Mouse (Mus musculus) thymus, adult 2 months (tissue): ENCODE measurements around the gene Cmas.

ENCODE experiments used
- CTCF ChIP-seq: fragments of 200-500 bp; IDR thresholded peaks from 2 replicates; pipeline ENCODE4 v1.5.1; 2012; ENCODE audit warnings: mild to moderate bottlenecking, control low read depth, low read length, moderate library complexity, borderline replicate concordance; ENCODE audit not compliant: control insufficient read depth, poor library complexity, insufficient read depth; ENCODE audit errors: extremely low read depth
- POLR2A ChIP-seq: fragments of 200-500 bp; IDR thresholded peaks from 2 replicates; pipeline ENCODE4 v1.6.1; 2012; ENCODE audit warnings: mild to moderate bottlenecking, low read length, control low read depth, moderate library complexity; ENCODE audit not compliant: control insufficient read depth, poor library complexity, insufficient read depth; ENCODE audit errors: extremely low read depth

DNA sequence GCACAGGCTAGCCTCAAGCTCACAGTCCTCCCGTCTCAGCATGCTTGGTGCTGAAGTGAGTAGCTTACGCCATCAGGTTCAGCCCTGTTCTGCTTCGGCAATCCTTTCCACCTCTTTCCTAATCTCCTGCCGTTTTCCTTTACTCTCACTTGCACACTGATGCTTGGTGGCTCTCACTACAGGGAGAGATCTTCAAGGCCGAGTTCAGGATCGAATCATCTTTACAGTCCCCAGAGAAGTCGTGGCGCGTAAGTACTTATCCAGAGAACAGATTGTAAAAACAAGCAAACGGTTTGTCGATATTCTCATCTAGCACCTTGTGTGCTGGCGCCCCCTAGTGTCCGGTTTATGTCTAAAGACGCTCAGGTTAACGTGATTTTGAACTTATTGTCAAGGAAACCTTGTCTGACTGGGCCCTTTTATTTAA lies 58.0 kb downstream of the Cmas start:
- TF ChIP-seq CTCF (no peak), POLR2A (no peak)
